11 mouse cellular contexts compared by ENCODE assay signal in the genomic region with DNA sequence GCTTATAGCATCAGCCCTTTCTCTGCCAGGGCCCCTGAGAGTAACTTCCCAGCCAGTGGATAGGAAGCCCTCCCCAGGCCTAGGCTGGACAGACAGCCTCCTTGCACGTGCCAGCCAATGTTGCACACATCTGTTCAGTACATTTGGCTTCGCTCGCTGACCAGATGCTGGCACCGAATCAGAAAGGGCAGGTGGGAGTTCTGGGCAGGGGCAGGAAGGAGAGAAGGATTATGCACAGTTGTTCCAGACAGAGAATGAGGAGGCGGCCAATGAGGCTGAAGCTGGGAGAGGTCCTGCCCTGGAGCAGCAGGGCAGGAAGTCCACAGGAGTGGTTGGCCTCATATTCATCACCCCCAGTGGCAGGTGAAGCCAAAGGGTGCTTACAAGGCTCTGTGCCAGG.
DNase-seq lines count a peak whose midpoint lies in the region; ATAC-seq and TF ChIP-seq lines count a peak whose summit lies in the region.
"Had no signal": no experiment of that assay in that cellular context is flagged by ENCODE, and none has a peak within 500 bp of the region (broad histone marks: within the 10 kb centered on the region; RNA-seq: fewer than 3 reads in every experiment).

No protein-coding gene starts in this region.

- H3K27ac ChIP-seq in embryonic facial prominence, embryonic 14.5 days (replicated peaks; ENCODE audit: low read depth, low read length), result no peak overlapping the region
- no peak overlapping the region for H3K27ac ChIP-seq in embryonic facial prominence, embryonic 10.5 days (replicated peaks)
- H3K27ac ChIP-seq: left cerebral cortex, adult 2 months had no signal

- peak; percentile 85 for ATAC-seq in embryonic facial prominence, embryonic 14.5 days (ENCODE audit: low read depth)

- H3K4me1 ChIP-seq in embryonic facial prominence, embryonic 14.5 days (ENCODE audit: control insufficient read depth, insufficient read depth, low read length), result 0 out of 2 replicates have a peak, but pooled peaks cover 2% of the 10 kb centered on the region
- H3K4me1 ChIP-seq in embryonic facial prominence, embryonic 10.5 days, result peaks cover 6% of the 10 kb centered on the region; the same call in 1 of the 2 replicates

- 61% methylated on average over 5 of the region's 5 CpGs for WGBS in embryonic facial prominence, embryonic 14.5 days
- WGBS in embryonic facial prominence, embryonic 10.5 days, result 83% methylated on average over 5 of the region's 5 CpGs

- H3ac ChIP-seq in C2C12 (ENCODE audit: control insufficient read depth, insufficient read length, low read depth), result no peak overlapping the region

- peak; percentile 66 for DNase-seq in embryonic facial prominence, embryonic 14.5 days (ENCODE audit: low spot score)
- DNase-seq in embryonic facial prominence, embryonic 10.5 days (ENCODE audit: low spot score), result no peak
- peak; percentile 20 for DNase-seq in kidney, postnatal 10 days
- DNase-seq in kidney, postnatal 36 days, result no peak
- DNase-seq in gastrocnemius, postnatal 25 days, result peak; percentile 48
- no peak for DNase-seq in urinary bladder, postnatal 36 days (ENCODE audit: low spot score in 2 of 2)
- no peak for DNase-seq in adipocyte (ENCODE audit: low spot score)
- DNase-seq: lung, adult 2 months had no signal

- H3K79me2 ChIP-seq in C2C12 (ENCODE audit: control insufficient read depth, insufficient read depth), result no peaks in the 10 kb centered on the region

- no peaks in the 10 kb centered on the region for H3K27me3 ChIP-seq in embryonic facial prominence, embryonic 14.5 days (replicated peaks; ENCODE audit: control insufficient read depth, insufficient read depth, low read length)
- no peaks in the 10 kb centered on the region for H3K27me3 ChIP-seq in embryonic facial prominence, embryonic 10.5 days (replicated peaks; ENCODE audit: low read depth, poor library complexity, severe bottlenecking)
- no peaks in the 10 kb centered on the region for H3K27me3 ChIP-seq in C2C12 (ENCODE audit: control insufficient read depth, insufficient read depth, insufficient read length)

- no peaks in the 10 kb centered on the region for H3K79me3 ChIP-seq in C2C12 (ENCODE audit: low read depth)

- no peak overlapping the region for H3K4me3 ChIP-seq in embryonic facial prominence, embryonic 14.5 days (ENCODE audit: low read depth, low read length)
- no peak overlapping the region for H3K4me3 ChIP-seq in embryonic facial prominence, embryonic 10.5 days
- H3K4me3 ChIP-seq in C2C12 (ENCODE audit: insufficient read depth, poor library complexity, severe bottlenecking), result no peak overlapping the region
- H3K4me3 ChIP-seq: left cerebral cortex, adult 2 months had no signal

- H3K9ac ChIP-seq in embryonic facial prominence, embryonic 14.5 days (ENCODE audit: low read depth, low read length), result no peak overlapping the region

- no peaks in the 10 kb centered on the region for H3K36me3 ChIP-seq in embryonic facial prominence, embryonic 14.5 days (ENCODE audit: control insufficient read depth, insufficient read depth, low read length)
- no peaks in the 10 kb centered on the region for H3K36me3 ChIP-seq in embryonic facial prominence, embryonic 10.5 days (replicated peaks)
- H3K36me3 ChIP-seq in C2C12 (ENCODE audit: control insufficient read depth, insufficient read depth), result no peaks in the 10 kb centered on the region

- TF ChIP-seq CTCF in C2C12 (IDR thresholded peaks at IDR 0.05; ENCODE audit: control insufficient read depth, insufficient read depth, insufficient read length), result no peak

- no peaks in the 10 kb centered on the region for H3K9me3 ChIP-seq in embryonic facial prominence, embryonic 14.5 days (ENCODE audit: control insufficient read depth, low read length)
- no peaks in the 10 kb centered on the region for H3K9me3 ChIP-seq in embryonic facial prominence, embryonic 10.5 days

- no peak overlapping the region for H3K4me2 ChIP-seq in embryonic facial prominence, embryonic 14.5 days (ENCODE audit: low read depth, low read length)
- H3K4me2 ChIP-seq: heart, embryonic 11.5 days had no signal

TF ChIP-seq in C2C12, 6 proteins besides CTCF, POLR2A, EP300 and RAD21:
- peak; percentile 35 for TF ChIP-seq MYOD1 (IDR thresholded peaks at IDR 0.05; ENCODE audit: control insufficient read depth, insufficient read length, low read depth)
- no peak for TF ChIP-seq CEBPB (IDR thresholded peaks at IDR 0.05; ENCODE audit: low read depth)
TF ChIP-seq in C2C12: peak in this region for 1.

Comparison
In these comparisons a context has a peak if more than half of its experiments do, and no peak if none do; other contexts are left out.
1. DNase-seq: peak in embryonic facial prominence, embryonic 14.5 days (single experiment), kidney, postnatal 10 days (single experiment) and gastrocnemius, postnatal 25 days (single experiment); none in embryonic facial prominence, embryonic 10.5 days (single experiment), kidney, postnatal 36 days (0 of 2), urinary bladder, postnatal 36 days (0 of 2) and adipocyte (single experiment).